Mouse (Mus musculus) megakaryocyte, embryonic 14.5 days (primary cell): ENCODE results near the gene Gm20388. TPM values are rescaled to one million over a fixed set of nuclear protein-coding genes. Genes with fewer than 3 reads are reported as not detected.

ENCODE experiments used
- H3K27me3 ChIP-seq: replicated peaks from 2 replicates; pipeline ENCODE3; 2012; ENCODE audit warnings: inconsistent platforms
- H3K36me3 ChIP-seq: replicated peaks from 2 replicates; pipeline ENCODE3; 2012; ENCODE audit warnings: low read length, inconsistent platforms, mixed read lengths
- H3K4me1 ChIP-seq: 2 replicates; pipeline ENCODE4 v1.6.1; 2012; ENCODE audit warnings: inconsistent platforms
- H3K4me3 ChIP-seq: replicated peaks from 2 replicates; pipeline ENCODE3; 2012; ENCODE audit warnings: moderate library complexity, mild to moderate bottlenecking, inconsistent platforms
- H3K9me3 ChIP-seq: 2 replicates; pipeline ENCODE4 v1.6.1; 2012; ENCODE audit warnings: inconsistent platforms
- FLI1 ChIP-seq: IDR thresholded peaks from 2 replicates; pipeline ENCODE4 v1.6.1; 2012; ENCODE audit warnings: low read length, inconsistent platforms, mixed read lengths
- GATA1 ChIP-seq: IDR thresholded peaks from 3 replicates; pipeline ENCODE4 v1.6.1; 2012; ENCODE audit warnings: mixed read lengths, low read length, inconsistent platforms, borderline replicate concordance
- polyA plus RNA-seq: library from polyadenylated mRNA; stranded (reverse); fragments of >175 nt; gene quantifications from 2 replicates; pipeline ENCODE4 v1.2.3, GENCODE M21; 2012; ENCODE audit warnings: low replicate concordance; ENCODE audit not compliant: insufficient read depth

Gm20388 gene
- polyA plus RNA-seq, 1 experiment = 111 TPM

- Histone ChIP-seq H3K9me3 (peaks cover 14% of the 10 kb centered on the region), H3K36me3 (no peaks in the 10 kb centered on the region), H3K4me1 (peaks cover 41% of the 10 kb centered on the region), H3K4me3 (peak overlapping the region; percentile 92), H3K27me3 (peaks cover 45% of the 10 kb centered on the region)
- TF ChIP-seq GATA1 (no peak), FLI1 (no peak)
These were observed 3949.7 kb downstream of the Gm20388 start for GRCm38 (mm10) chr8:123860386-123860785.

DNA sequence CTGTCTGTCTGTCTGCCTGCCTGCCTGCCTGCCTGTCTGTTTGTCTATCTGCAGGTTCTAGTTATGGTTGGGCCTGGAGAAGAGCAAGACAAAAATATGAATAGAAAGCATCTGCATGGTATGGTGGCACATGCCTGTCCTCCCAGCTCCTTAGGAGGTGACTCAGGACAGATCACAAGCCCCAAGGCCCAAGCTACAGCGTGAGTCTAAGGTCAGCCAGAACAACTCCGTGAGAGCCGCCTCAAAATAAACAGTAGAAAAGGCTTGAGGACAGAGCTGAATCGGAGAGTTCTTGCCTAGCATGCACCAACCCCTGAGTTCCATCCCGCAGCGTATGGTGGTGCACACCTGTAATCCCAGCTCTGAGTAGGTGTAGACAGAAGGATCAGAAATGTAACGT, 3955.1 kb downstream of the Gm20388 start:
- peaks cover 55% of the 10 kb centered on the region for H3K27me3 ChIP-seq
- H3K4me1 ChIP-seq = peaks cover 23% of the 10 kb centered on the region
- no peak overlapping the region for H3K4me3 ChIP-seq
- peaks cover 12% of the 10 kb centered on the region for H3K9me3 ChIP-seq
- no peak for TF ChIP-seq GATA1
- no peak for TF ChIP-seq FLI1
- H3K36me3 ChIP-seq = no peaks in the 10 kb centered on the region

- no peak overlapping the region for H3K4me3 ChIP-seq
- H3K27me3 ChIP-seq = peaks cover 48% of the 10 kb centered on the region
- H3K9me3 ChIP-seq = peaks cover 4% of the 10 kb centered on the region; the same call in 1 of the 2 replicates
- H3K4me1 ChIP-seq = peaks cover 23% of the 10 kb centered on the region
- TF ChIP-seq FLI1 = no peak
- TF ChIP-seq GATA1 = no peak
- H3K36me3 ChIP-seq = no peaks in the 10 kb centered on the region
These were observed 3956.3 kb downstream of the Gm20388 start for GRCm38 (mm10) chr8:123866971-123867370.

DNA sequence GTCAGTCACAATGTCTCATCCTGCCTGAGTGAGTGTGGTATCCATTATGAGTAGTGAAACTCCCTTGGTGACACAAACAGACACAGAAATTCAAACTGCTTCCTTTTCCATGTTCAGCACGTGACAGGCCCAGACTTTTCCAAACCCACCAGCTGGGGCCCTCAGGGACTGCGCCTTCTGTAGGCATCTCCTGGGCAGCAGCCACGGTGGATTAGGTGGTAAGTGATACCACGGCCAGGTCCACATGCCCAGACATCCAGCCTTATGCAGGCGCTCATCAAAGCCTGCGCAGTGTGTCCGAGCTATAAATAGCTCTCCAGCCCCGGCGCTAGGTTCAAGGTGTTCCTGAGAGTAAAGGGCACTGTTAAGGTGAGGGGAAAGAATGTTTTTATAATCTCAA, 3961.4 kb downstream of the Gm20388 start:
- Histone ChIP-seq H3K4me3 (no peak overlapping the region), H3K9me3 (no peaks in the 10 kb centered on the region), H3K36me3 (no peaks in the 10 kb centered on the region), H3K4me1 (peaks cover 28% of the 10 kb centered on the region), H3K27me3 (peaks cover 30% of the 10 kb centered on the region)
- TF ChIP-seq FLI1 (no peak), GATA1 (no peak)

DNA sequence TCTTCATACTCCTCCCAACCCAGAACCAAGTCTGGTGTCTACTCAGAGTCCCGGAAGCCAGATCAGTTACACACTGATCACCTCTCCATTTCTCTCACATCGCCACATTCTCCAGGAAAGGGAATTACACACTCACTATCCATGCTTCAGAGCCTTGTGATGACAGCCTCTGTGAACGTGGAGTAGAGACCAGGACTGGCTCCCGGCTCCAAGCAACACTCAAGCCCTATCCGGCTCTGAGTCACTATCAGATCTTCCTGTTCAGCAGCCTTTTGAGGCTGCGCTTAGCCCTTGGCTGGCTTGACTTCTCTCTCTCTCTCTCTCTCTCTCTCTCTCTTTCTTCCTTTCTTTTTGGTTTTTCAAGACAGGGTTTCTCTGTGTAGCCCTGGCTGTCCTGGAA, 3962.7 kb downstream of the Gm20388 start:
- TF ChIP-seq FLI1 = no peak
- Histone ChIP-seq H3K9me3 (no peaks in the 10 kb centered on the region), H3K27me3 (peaks cover 24% of the 10 kb centered on the region), H3K36me3 (no peaks in the 10 kb centered on the region), H3K4me1 (peaks cover 27% of the 10 kb centered on the region), H3K4me3 (no peak overlapping the region)

DNA sequence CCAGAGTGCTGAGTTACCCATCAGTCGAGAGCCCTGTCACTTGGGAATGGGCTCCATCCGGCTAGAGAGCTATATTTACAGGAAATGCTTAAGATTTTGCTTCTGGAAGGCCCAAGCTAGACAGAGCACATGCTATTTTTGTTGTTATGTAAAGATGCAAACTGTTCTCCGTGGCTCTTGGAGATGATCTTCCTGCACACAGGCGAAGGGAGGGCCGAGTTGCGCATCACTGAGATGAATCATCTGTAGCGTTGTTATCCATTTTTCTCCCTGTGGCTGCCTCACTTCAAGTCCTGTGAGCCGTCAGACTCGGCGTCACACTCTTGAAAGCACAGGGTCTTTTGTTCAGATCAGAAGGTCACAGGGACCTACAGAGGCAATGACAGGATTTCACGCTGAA, 3963.7 kb downstream of the Gm20388 start:
- Histone ChIP-seq H3K36me3 (no peaks in the 10 kb centered on the region), H3K4me3 (no peak overlapping the region), H3K4me1 (peaks cover 32% of the 10 kb centered on the region), H3K27me3 (peaks cover 30% of the 10 kb centered on the region), H3K9me3 (no peaks in the 10 kb centered on the region)
- TF ChIP-seq FLI1 (no peak), GATA1 (no peak)

DNA sequence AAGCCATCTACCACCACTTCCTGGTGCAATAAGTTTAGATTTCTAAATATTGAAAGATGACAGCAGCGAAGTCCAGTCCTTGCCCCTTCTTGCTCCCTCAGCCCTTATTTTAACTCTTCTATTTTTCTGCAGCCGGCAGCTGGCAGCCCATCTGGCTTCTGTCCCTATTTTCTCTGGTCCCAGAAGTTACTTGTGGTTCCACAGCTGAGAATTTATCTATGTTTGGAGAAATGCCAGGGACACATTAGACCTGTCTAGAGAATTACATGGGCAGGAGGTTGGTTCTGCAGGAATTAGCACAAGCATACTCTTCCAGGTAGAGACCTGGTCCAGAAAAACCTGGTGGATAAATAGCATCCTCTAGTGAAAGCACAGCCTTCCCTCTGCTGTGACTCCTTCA, 3967.2 kb downstream of the Gm20388 start:
- no peak overlapping the region for H3K4me3 ChIP-seq
- no peak for TF ChIP-seq GATA1
- no peak for TF ChIP-seq FLI1
- peaks cover 47% of the 10 kb centered on the region for H3K4me1 ChIP-seq
- no peaks in the 10 kb centered on the region for H3K36me3 ChIP-seq
- H3K27me3 ChIP-seq = peaks cover 55% of the 10 kb centered on the region
- no peaks in the 10 kb centered on the region for H3K9me3 ChIP-seq

DNA sequence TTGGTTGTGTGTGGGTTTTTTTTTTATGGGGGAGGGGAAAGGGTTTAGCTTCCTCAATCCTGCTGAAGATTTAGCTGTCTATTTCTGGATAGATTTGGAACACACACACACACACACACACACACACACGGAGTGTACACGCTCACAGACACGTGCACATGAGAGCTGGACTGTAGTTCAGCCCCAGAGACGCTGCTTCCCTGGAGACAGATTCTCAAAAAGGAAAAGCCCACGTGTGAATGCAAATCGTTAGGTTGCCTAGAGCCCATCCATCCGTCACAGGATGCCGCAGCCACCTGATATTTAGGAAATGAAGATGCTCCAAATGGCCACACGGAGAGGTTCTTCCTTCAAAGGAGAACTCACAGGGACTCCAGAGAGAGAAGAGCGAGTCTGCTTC, 3969.6 kb downstream of the Gm20388 start:
- TF ChIP-seq FLI1 (no peak), GATA1 (no peak)

GRCm38 (mm10) chr8:123880821-123881350, 3970.2 kb downstream of the Gm20388 start:
- Histone ChIP-seq H3K36me3 (no peaks in the 10 kb centered on the region), H3K9me3 (no peaks in the 10 kb centered on the region), H3K4me1 (peaks cover 53% of the 10 kb centered on the region), H3K4me3 (no peak overlapping the region), H3K27me3 (peaks cover 67% of the 10 kb centered on the region)
- no peak for TF ChIP-seq FLI1

More for the DNA sequence above, 3969.6 kb downstream of the Gm20388 start:
- H3K4me3 ChIP-seq = no peak overlapping the region
- H3K36me3 ChIP-seq = no peaks in the 10 kb centered on the region
- peaks cover 62% of the 10 kb centered on the region for H3K27me3 ChIP-seq
- no peaks in the 10 kb centered on the region for H3K9me3 ChIP-seq
- peaks cover 60% of the 10 kb centered on the region for H3K4me1 ChIP-seq

- Histone ChIP-seq H3K36me3 (no peaks in the 10 kb centered on the region), H3K4me3 (no peak overlapping the region), H3K4me1 (peaks cover 45% of the 10 kb centered on the region), H3K9me3 (peaks cover 4% of the 10 kb centered on the region; the same call in 1 of the 2 replicates), H3K27me3 (peaks cover 82% of the 10 kb centered on the region)
- TF ChIP-seq GATA1 (no peak), FLI1 (no peak)
These were observed 3971.8 kb downstream of the Gm20388 start for GRCm38 (mm10) chr8:123882412-123882811.

GRCm38 (mm10) chr8:123883094-123883493, 3972.5 kb downstream of the Gm20388 start:
- TF ChIP-seq FLI1 (no peak), GATA1 (no peak)
- Histone ChIP-seq H3K27me3 (peaks cover 82% of the 10 kb centered on the region), H3K36me3 (no peaks in the 10 kb centered on the region), H3K4me1 (peaks cover 45% of the 10 kb centered on the region), H3K9me3 (peaks cover 4% of the 10 kb centered on the region; the same call in 1 of the 2 replicates), H3K4me3 (peak overlapping the region; percentile 51)
